Mouse (Mus musculus) forebrain, embryonic 11.5 days (tissue): ENCODE data around the gene Rnft2. TPM values are rescaled to one million over a fixed set of nuclear protein-coding genes. Genes with fewer than 3 reads are reported as not detected.

Experiments used
- ATAC-seq: fragments of 200-750 bp; cut with Nextera tagmentation; replicated peaks from 2 replicates; pipeline ENCODE4 v1.8.0; 2017; ENCODE audit warnings: moderate TSS enrichment; ENCODE audit not compliant: low FRiP score
- DNase-seq: peaks from one replicate; pipeline ENCODE4 v3.0.0-alpha.2; 2017; ENCODE audit warnings: low spot score
- H3K27ac ChIP-seq: fragments of 300-500 bp; sonication (generic); 2 replicates; pipeline ENCODE4 v1.5.1; 2014; ENCODE audit warnings: low read depth, low read length
- H3K27me3 ChIP-seq: fragments of 300-500 bp; sonication (generic); 2 replicates; pipeline ENCODE4 v1.6.1; 2014; ENCODE audit warnings: mild to moderate bottlenecking, low read length, mixed read lengths; ENCODE audit not compliant: control insufficient read depth, insufficient read depth
- H3K36me3 ChIP-seq: fragments of 300-500 bp; sonication (generic); 2 replicates; pipeline ENCODE4 v1.6.1; 2014; ENCODE audit warnings: mild to moderate bottlenecking, low read length, moderate library complexity, mixed read lengths; ENCODE audit not compliant: control insufficient read depth, insufficient read depth
- H3K4me1 ChIP-seq: fragments of 300-500 bp; sonication (generic); replicated peaks from 2 replicates; pipeline ENCODE4 v1.6.1; 2014; ENCODE audit warnings: low read length, mixed read lengths; ENCODE audit not compliant: control insufficient read depth, insufficient read depth
- H3K4me2 ChIP-seq: fragments of 300-500 bp; sonication (generic); 2 replicates; pipeline ENCODE4 v1.6.1; 2014; ENCODE audit warnings: low read depth, mild to moderate bottlenecking, low read length, moderate library complexity, mixed read lengths; ENCODE audit not compliant: severe bottlenecking
- H3K4me3 ChIP-seq: fragments of 300-500 bp; sonication (generic); 2 replicates; pipeline ENCODE4 v1.5.1; 2014; ENCODE audit warnings: low read depth, low read length
- H3K9ac ChIP-seq: fragments of 300-500 bp; sonication (generic); 2 replicates; pipeline ENCODE4 v1.6.1; 2014; ENCODE audit warnings: low read length
- H3K9me3 ChIP-seq: fragments of 300-500 bp; sonication (generic); 2 replicates; pipeline ENCODE4 v1.6.1; 2016; ENCODE audit warnings: low read length, mixed read lengths; ENCODE audit not compliant: control insufficient read depth
- WGBS: fragments of 180-500 bp; shearing (Covaris S2); extraction: QIAGEN DNeasy Blood & Tissue Kit; methylation state at CpG from one replicate; pipeline ENCODE4 v1.1.7; 2014; 5-methylcytosine and 5-hydroxymethylcytosine counted together
- polyA plus RNA-seq: library from polyadenylated mRNA; unstranded; fragments of >200 nt; fragmentation: Nextera tagmentation; extraction: Ambion mirVana; gene quantifications from 2 replicates; pipeline ENCODE4 v1.2.1, GENCODE M21; 2014

Gene Rnft2
- polyA plus RNA-seq, 1 experiment from 2014 or later: 6.2 TPM

- Histone ChIP-seq H3K27me3 (no peaks in the 10 kb centered on the region), H3K9ac (no peak overlapping the region), H3K36me3 (no peaks in the 10 kb centered on the region; the same call in 1 of the 2 replicates), H3K4me1 (no peaks in the 10 kb centered on the region), H3K4me2 (no peak overlapping the region), H3K27ac (no peak overlapping the region), H3K4me3 (no peak overlapping the region), H3K9me3 (no peaks in the 10 kb centered on the region)
- ATAC-seq (no peak), DNase-seq (no peak)
- WGBS: 83% methylated on average over 12 of the region's 12 CpGs
Observed at GRCm38 (mm10) chr5:118236891-118237290, 8.0 kb downstream of the Rnft2 start.

- no peaks in the 10 kb centered on the region for H3K9me3 ChIP-seq
- H3K36me3 ChIP-seq: no peaks in the 10 kb centered on the region; the same call in 1 of the 2 replicates
- no peak overlapping the region for H3K9ac ChIP-seq
- no peak overlapping the region for H3K4me3 ChIP-seq
- no peak overlapping the region for H3K27ac ChIP-seq
- no peak for ATAC-seq
- no peaks in the 10 kb centered on the region for H3K27me3 ChIP-seq
- 95% methylated on average over 13 of the region's 13 CpGs for WGBS
- no peak overlapping the region for H3K4me2 ChIP-seq
- no peaks in the 10 kb centered on the region for H3K4me1 ChIP-seq
- no peak for DNase-seq
Observed at GRCm38 (mm10) chr5:118230071-118230611, 14.8 kb downstream of the Rnft2 start.

GRCm38 (mm10) chr5:118223142-118223757, 21.7 kb downstream of the Rnft2 start:
- H3K27me3 ChIP-seq: no peaks in the 10 kb centered on the region
- no peak for DNase-seq
- no peak for ATAC-seq
- no peak overlapping the region for H3K4me2 ChIP-seq
- no peak overlapping the region for H3K9ac ChIP-seq
- no peaks in the 10 kb centered on the region for H3K9me3 ChIP-seq
- 90% methylated on average over 9 of the region's 9 CpGs for WGBS
- H3K36me3 ChIP-seq: no peaks in the 10 kb centered on the region
- H3K4me3 ChIP-seq: no peak overlapping the region
- H3K4me1 ChIP-seq: no peaks in the 10 kb centered on the region
- no peak overlapping the region for H3K27ac ChIP-seq

- DNase-seq (no peak), ATAC-seq (no peak)
- H3K9me3 ChIP-seq: no peaks in the 10 kb centered on the region
- WGBS: 87% methylated on average over 6 of the region's 6 CpGs
- H3K27ac ChIP-seq: no peak overlapping the region
- H3K36me3 ChIP-seq: no peaks in the 10 kb centered on the region; the same call in 1 of the 2 replicates
- no peaks in the 10 kb centered on the region for H3K27me3 ChIP-seq
- peaks cover 7% of the 10 kb centered on the region; the same call in 1 of the 2 replicates for H3K4me1 ChIP-seq
- no peak overlapping the region for H3K4me3 ChIP-seq
- no peak overlapping the region for H3K4me2 ChIP-seq
- no peak overlapping the region for H3K9ac ChIP-seq
Observed at GRCm38 (mm10) chr5:118217410-118217809, 27.5 kb downstream of the Rnft2 start.

GRCm38 (mm10) chr5:118214418-118215154, 30.3 kb downstream of the Rnft2 start:
- Histone ChIP-seq H3K4me2 (peak overlapping the region; percentile 69), H3K27ac (no peak overlapping the region), H3K4me1 (peaks cover 7% of the 10 kb centered on the region; the same call in 1 of the 2 replicates), H3K36me3 (no peaks in the 10 kb centered on the region; the same call in 1 of the 2 replicates), H3K27me3 (no peaks in the 10 kb centered on the region), H3K9me3 (no peaks in the 10 kb centered on the region), H3K4me3 (peak overlapping the region; percentile 30), H3K9ac (peak overlapping the region; percentile 55)
- 5% methylated on average over 24 of the region's 24 CpGs for WGBS
- peak; percentile 87 for ATAC-seq
- peak; percentile 90 for DNase-seq

GRCm38 (mm10) chr5:118214012-118214411, 30.9 kb downstream of the Rnft2 start:
- Histone ChIP-seq H3K4me3 (peak overlapping the region; percentile 30; the same call in 1 of the 2 replicates), H3K36me3 (no peaks in the 10 kb centered on the region; the same call in 1 of the 2 replicates), H3K27ac (no peak overlapping the region), H3K4me1 (peaks cover 7% of the 10 kb centered on the region; the same call in 1 of the 2 replicates), H3K27me3 (no peaks in the 10 kb centered on the region), H3K9me3 (no peaks in the 10 kb centered on the region), H3K9ac (peak overlapping the region; percentile 9; the same call in 1 of the 2 replicates), H3K4me2 (peak overlapping the region; percentile 69; the same call in 1 of the 2 replicates)
- ATAC-seq (peak; percentile 36), DNase-seq (no peak)
- WGBS: 17% methylated on average over 5 of the region's 5 CpGs

GRCm38 (mm10) chr5:118205852-118206251, 39.1 kb downstream of the Rnft2 start:
- WGBS: 74% methylated on average over 8 of the region's 8 CpGs
- no peak overlapping the region for H3K27ac ChIP-seq
- DNase-seq (no peak), ATAC-seq (no peak)
- no peak overlapping the region for H3K9ac ChIP-seq
- H3K4me2 ChIP-seq: no peak overlapping the region
- no peaks in the 10 kb centered on the region for H3K27me3 ChIP-seq
- no peaks in the 10 kb centered on the region for H3K4me1 ChIP-seq
- H3K9me3 ChIP-seq: no peaks in the 10 kb centered on the region
- no peak overlapping the region for H3K4me3 ChIP-seq
- H3K36me3 ChIP-seq: no peaks in the 10 kb centered on the region

GRCm38 (mm10) chr5:118204675-118205440, 40.1 kb downstream of the Rnft2 start:
- no peaks in the 10 kb centered on the region for H3K27me3 ChIP-seq
- H3K4me2 ChIP-seq: no peak overlapping the region
- DNase-seq (no peak), ATAC-seq (no peak)
- no peak overlapping the region for H3K4me3 ChIP-seq
- H3K9me3 ChIP-seq: no peaks in the 10 kb centered on the region
- no peaks in the 10 kb centered on the region for H3K4me1 ChIP-seq
- H3K9ac ChIP-seq: no peak overlapping the region
- no peak overlapping the region for H3K27ac ChIP-seq
- WGBS: 88% methylated on average over 16 of the region's 16 CpGs
- H3K36me3 ChIP-seq: no peaks in the 10 kb centered on the region
